Mouse (Mus musculus) MEL (cell line): ENCODE measurements around the gene 4930558C23Rik. TPM values are rescaled to one million over a fixed set of nuclear protein-coding genes. Genes with fewer than 3 reads are reported as not detected.
A peak's percentile ranks its signal among the peaks of the same experiment; 100 is the strongest.
"Not testable (repeated sequence)": the region's sequence is repeated elsewhere in the genome, so short reads cannot be mapped to it uniquely, and the experiment has no call there.

ENCODE experiments used
- DNase-seq: peaks from one replicate; pipeline ENCODE4 v3.0.0; 2011; ENCODE audit warnings: low read depth, low spot score
- H3K27ac ChIP-seq: 2 replicates; pipeline ENCODE4 v1.5.1; 2012; ENCODE audit warnings: low read depth, mild to moderate bottlenecking, control low read depth, low read length, moderate library complexity; ENCODE audit not compliant: control insufficient read depth
- H3K27me3 ChIP-seq, 2 experiments: fragments of 150-350 bp in 1 of 2; sonication (generic) in 1 of 2; 2 replicates each; pipeline ENCODE4 v1.6.1; 2012; ENCODE audit warnings: low read length in 2 of 2, mild to moderate bottlenecking in 2 of 2, improper control_type of control experiment in 1 of 2, moderate library complexity in 1 of 2; ENCODE audit not compliant: insufficient read depth in 2 of 2, control insufficient read depth in 1 of 2
- H3K36me3 ChIP-seq, 2 experiments: 2 replicates each; pipeline ENCODE4 v1.6.1; 2012 to 2014; ENCODE audit warnings: low read length in 2 of 2, improper control_type of control experiment in 1 of 2, inconsistent platforms in 1 of 2, mild to moderate bottlenecking in 1 of 2; ENCODE audit not compliant: insufficient read depth in 2 of 2, control insufficient read depth in 1 of 2
- H3K4me1 ChIP-seq, 2 experiments: fragments of 150-350 bp in 1 of 2; sonication (generic) in 1 of 2; 2 replicates each; pipeline ENCODE4 v1.6.1; 2012; ENCODE audit warnings: low read length in 2 of 2, improper control_type of control experiment in 1 of 2, mild to moderate bottlenecking in 1 of 2; ENCODE audit not compliant: insufficient read depth in 2 of 2, control insufficient read depth in 1 of 2
- H3K4me3 ChIP-seq, 2 experiments: fragments of 150-350 bp in 1 of 2; sonication (generic) in 1 of 2; 2 replicates each; pipeline ENCODE4 v1.5.1; 2012; ENCODE audit warnings: low read depth in 2 of 2, low read length in 2 of 2, mild to moderate bottlenecking in 2 of 2, moderate library complexity in 2 of 2, control low read depth in 1 of 2, improper control_type of control experiment in 1 of 2; ENCODE audit not compliant: control insufficient read depth in 1 of 2, insufficient read depth in 1 of 2
- H3K79me2 ChIP-seq: 2 replicates; pipeline ENCODE4 v1.6.1; 2012; ENCODE audit warnings: mild to moderate bottlenecking, low read length, moderate library complexity; ENCODE audit not compliant: control insufficient read depth, poor library complexity, insufficient read depth
- H3K9ac ChIP-seq: 2 replicates; pipeline ENCODE4 v1.6.1; 2012; ENCODE audit warnings: low read depth, mild to moderate bottlenecking, control low read depth, low read length, moderate library complexity; ENCODE audit not compliant: control insufficient read depth, poor library complexity, severe bottlenecking
- H3K9me3 ChIP-seq: fragments of 150-350 bp; sonication (generic); replicated peaks from 2 replicates; pipeline ENCODE4 v1.6.1; 2012; ENCODE audit warnings: mild to moderate bottlenecking, low read length, improper control_type of control experiment, moderate library complexity; ENCODE audit not compliant: insufficient read depth
- BHLHE40 ChIP-seq: IDR thresholded peaks from 2 replicates; pipeline ENCODE4 v1.6.1; 2012; ENCODE audit warnings: low read depth, mild to moderate bottlenecking, inconsistent platforms, low read length, improper control_type of control experiment, borderline replicate concordance
- CHD2 ChIP-seq: IDR thresholded peaks from 2 replicates; pipeline ENCODE4 v1.6.1; 2011; ENCODE audit warnings: low read length, improper control_type of control experiment
- E2F4 ChIP-seq: IDR thresholded peaks from 2 replicates; pipeline ENCODE4 v1.6.1; 2011; ENCODE audit warnings: low read depth, low read length, improper control_type of control experiment, borderline replicate concordance
- ELF1 ChIP-seq: IDR thresholded peaks from 2 replicates; pipeline ENCODE4 v1.6.1; 2014; ENCODE audit warnings: low read depth, mild to moderate bottlenecking, inconsistent platforms, low read length, improper control_type of control experiment, moderate library complexity
- EP300 ChIP-seq, 2 experiments: IDR thresholded peaks; 2 replicates each; pipeline ENCODE4 v1.6.1; 2011; ENCODE audit warnings: improper control_type of control experiment in 2 of 2, low read length in 2 of 2, low read depth in 1 of 2, mild to moderate bottlenecking in 1 of 2
- ETS1 ChIP-seq: IDR thresholded peaks from 2 replicates; pipeline ENCODE4 v1.6.1; 2012; ENCODE audit warnings: low read depth, mild to moderate bottlenecking, inconsistent platforms, low read length, improper control_type of control experiment, moderate library complexity
- GATA1 ChIP-seq: IDR thresholded peaks from 2 replicates; pipeline ENCODE4 v1.6.1; 2011; ENCODE audit warnings: low read depth, low read length, improper control_type of control experiment
- HCFC1 ChIP-seq: IDR thresholded peaks from 2 replicates; pipeline ENCODE4 v1.6.1; 2012; ENCODE audit warnings: low read depth, mild to moderate bottlenecking, inconsistent platforms, low read length, improper control_type of control experiment, moderate library complexity
- KAT2A ChIP-seq: conservative IDR thresholded peaks from 2 replicates; pipeline ENCODE4 v1.6.1; 2012; ENCODE audit warnings: low read depth, low read length, improper control_type of control experiment, inconsistent platforms
- MAX ChIP-seq: IDR thresholded peaks from 2 replicates; pipeline ENCODE4 v1.6.1; 2011; ENCODE audit warnings: low read length, improper control_type of control experiment
- MAZ ChIP-seq: IDR thresholded peaks from 2 replicates; pipeline ENCODE4 v1.6.1; 2012; ENCODE audit warnings: low read depth, mild to moderate bottlenecking, inconsistent platforms, low read length, improper control_type of control experiment
- MXI1 ChIP-seq: IDR thresholded peaks from 2 replicates; pipeline ENCODE4 v1.6.1; 2011; ENCODE audit warnings: mild to moderate bottlenecking, low read depth, low read length, improper control_type of control experiment
- MYB ChIP-seq: IDR thresholded peaks from 2 replicates; pipeline ENCODE4 v1.6.1; 2011; ENCODE audit warnings: mild to moderate bottlenecking, low read depth, low read length, improper control_type of control experiment
- MYC ChIP-seq: IDR thresholded peaks from 2 replicates; pipeline ENCODE4 v1.6.1; 2011; ENCODE audit warnings: low read depth, mild to moderate bottlenecking, low read length, improper control_type of control experiment, moderate library complexity
- NELFE ChIP-seq: IDR thresholded peaks from 2 replicates; pipeline ENCODE4 v1.6.1; 2011; ENCODE audit warnings: low read depth, low read length, improper control_type of control experiment
- NRF1 ChIP-seq: IDR thresholded peaks from 2 replicates; pipeline ENCODE4 v1.6.1; 2014; ENCODE audit warnings: low read depth, mild to moderate bottlenecking, inconsistent platforms, low read length, improper control_type of control experiment, moderate library complexity; ENCODE audit not compliant: poor library complexity, insufficient read depth, severe bottlenecking
- POLR2A ChIP-seq, 2 experiments: IDR thresholded peaks; 2 replicates each; pipeline ENCODE4 v1.6.1; 2011 to 2012; ENCODE audit warnings: low read length in 2 of 2, mild to moderate bottlenecking in 2 of 2, control low read depth in 1 of 2, improper control_type of control experiment in 1 of 2, low read depth in 1 of 2, moderate library complexity in 1 of 2; ENCODE audit not compliant: control insufficient read depth in 1 of 2, insufficient read depth in 1 of 2, poor library complexity in 1 of 2
- RCOR1 ChIP-seq: IDR thresholded peaks from 2 replicates; pipeline ENCODE4 v1.6.1; 2012; ENCODE audit warnings: low read depth, mild to moderate bottlenecking, inconsistent platforms, low read length, improper control_type of control experiment
- SIN3A ChIP-seq: IDR thresholded peaks from 2 replicates; pipeline ENCODE4 v1.6.1; 2012; ENCODE audit warnings: low read length, improper control_type of control experiment, inconsistent platforms
- SMC3 ChIP-seq: IDR thresholded peaks from 2 replicates; pipeline ENCODE4 v1.6.1; 2011; ENCODE audit warnings: low read depth, low read length, improper control_type of control experiment
- TBP ChIP-seq: IDR thresholded peaks from 2 replicates; pipeline ENCODE4 v1.8.0; 2011; ENCODE audit warnings: low read depth, low read length, improper control_type of control experiment
- TCF12 ChIP-seq: IDR thresholded peaks from 2 replicates; pipeline ENCODE4 v1.6.1; 2014; ENCODE audit warnings: low read depth, mild to moderate bottlenecking, inconsistent platforms, low read length, improper control_type of control experiment, moderate library complexity
- USF1 ChIP-seq: IDR thresholded peaks from 2 replicates; pipeline ENCODE4 v1.6.1; 2014; ENCODE audit warnings: low read depth, mild to moderate bottlenecking, inconsistent platforms, low read length, improper control_type of control experiment, moderate library complexity
- polyA plus RNA-seq, 2 experiments: library from polyadenylated mRNA; stranded (reverse) in 1 of 2; unstranded in 1 of 2; fragments of >175 nt in 1 of 2; fragments of >200 nt in 1 of 2; gene quantifications; 2 replicates each; pipeline versions ENCODE4 v1.2.1 to v1.2.4; 2012; ENCODE audit warnings: low replicate concordance in 2 of 2, low read depth in 1 of 2; ENCODE audit not compliant: insufficient read length in 2 of 2, insufficient read depth in 1 of 2, missing spikeins in 1 of 2
- total RNA-seq: library from RNA; depleted of rRNA; stranded (reverse); fragments of 300-350 nt; gene quantifications from 2 replicates; pipeline ENCODE4 v1.2.3, GENCODE M21; 2012

Gene 4930558C23Rik
- total and polyA plus RNA-seq, 3 experiments: not detected

DNA sequence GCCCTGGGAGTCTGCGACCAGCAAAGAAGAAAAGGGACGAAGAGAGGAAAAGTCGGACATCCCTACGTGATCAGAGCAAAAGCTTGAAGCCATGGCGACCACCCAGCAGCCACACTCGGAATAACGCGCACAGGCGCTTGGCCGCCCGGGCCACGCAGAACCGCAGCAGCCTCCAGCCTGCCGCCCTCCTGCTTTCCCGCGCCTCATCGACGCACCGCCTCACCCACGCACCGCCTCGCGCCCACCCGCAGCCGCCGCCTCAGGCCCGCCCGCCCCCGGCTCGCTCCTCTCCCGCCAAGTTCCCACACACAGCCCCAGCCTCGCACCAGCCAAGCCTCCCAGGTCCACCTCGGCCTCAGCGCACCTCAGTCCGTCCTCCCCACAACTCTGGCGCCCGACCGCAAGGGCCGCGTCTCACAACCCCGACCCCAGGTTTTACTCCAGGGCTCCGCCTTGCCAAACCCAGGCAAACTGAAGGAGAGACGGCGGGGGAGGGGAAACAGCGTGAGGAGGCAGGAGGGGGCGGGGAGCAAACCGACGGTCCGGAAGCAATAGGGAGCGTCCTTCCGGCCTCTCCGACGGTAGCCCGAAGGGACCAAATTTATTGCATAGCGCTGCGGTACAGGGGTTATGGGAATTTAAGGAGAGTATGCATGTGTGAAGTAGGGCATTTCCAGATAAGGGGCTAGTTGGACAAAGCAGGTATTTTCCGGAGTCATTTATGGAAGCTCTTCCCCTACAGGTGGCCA, 45.8 kb downstream of the 4930558C23Rik start, which contains the start of gene Setdb1:
TSS of gene Setdb1 (minus strand) at position 502 of the 749 bp plus-strand sequence.
- peak within 1 kb of the TSS; percentile 71 to 92 for H3K4me3 ChIP-seq
- H3K79me2 ChIP-seq: peaks cover 15% of the 10 kb centered on the region
- not testable (repeated sequence) for H3K9me3 ChIP-seq
- H3K9ac ChIP-seq: peak within 1 kb of the TSS; percentile 86
- TF ChIP-seq MAZ (peak; percentile 96), MXI1 (peak; percentile 92), USF1 (peak; percentile 30; the same call in 1 of the 2 replicates), POLR2A (IDR thresholded peaks at IDR 0.05; ENCODE audit: control insufficient read depth in 1 of 2, insufficient read depth in 1 of 2, low read depth in 1 of 2, low read length in 2 of 2, poor library complexity in 1 of 2) (peak; percentile 57 to 62), RCOR1 (peak; percentile 50; the same call in 1 of the 2 replicates), MAX (peak; percentile 81), GATA1 (peak; percentile 86), BHLHE40 (peak; percentile 55; the same call in 1 of the 2 replicates), KAT2A (peak; percentile 94), TCF12 (peak; percentile 80), NRF1 (0 out of 2 replicates have a peak, but pooled peaks have one; percentile 34), MYB (peak; percentile 65), SMC3 (peak; percentile 19; the same call in 1 of the 2 replicates), MYC (peak; percentile 98), EP300 (IDR thresholded peaks at IDR 0.05; ENCODE audit: low read depth in 1 of 2, low read length in 2 of 2) (peak; percentile 38 to 79), TBP (peak; percentile 92), CHD2 (peak; percentile 90), ETS1 (peak; percentile 78), SIN3A (peak; percentile 99), HCFC1 (peak; percentile 93), E2F4 (peak; percentile 38; the same call in 1 of the 2 replicates), ELF1 (peak; percentile 98), NELFE (peak; percentile 49; the same call in 1 of the 2 replicates)
- TF ChIP-seq, all 39 proteins: peak for 23; not testable (repeated sequence) for 16
- Histone ChIP-seq H3K36me3 (peaks cover 15 to 27% of the 10 kb centered on the region in 2 experiments), H3K27ac (peak within 1 kb of the TSS; percentile 77), H3K4me1 (peaks cover 4 to 16% of the 10 kb centered on the region in 2 experiments; a peak in 3 of 4 replicates)
- DNase-seq: peak; percentile 100
- H3K27me3 ChIP-seq: not testable (repeated sequence)
